Mouse (Mus musculus): ENCODE measurements around the gene Pacsin3. TPM values are rescaled to one million over a fixed set of nuclear protein-coding genes. Genes with fewer than 3 reads are reported as not detected.

Gene Pacsin3
- polyA plus RNA-seq, 1 experiment, result 3.7 TPM

GRCm38 (mm10) chr2:91258054-91258453 is 2.3 kb downstream of the Pacsin3 start:
- DNase-seq (ENCODE audit: low read depth, low spot score), result no peak
- WGBS, result 49% methylated on average over 5 of the region's 5 CpGs

- no peak for DNase-seq (ENCODE audit: low read depth, low spot score)
- WGBS, result 74% methylated on average over 1 of the region's 1 CpGs
Measured at GRCm38 (mm10) chr2:91258830-91259229, 3.1 kb downstream of the Pacsin3 start.

DNA sequence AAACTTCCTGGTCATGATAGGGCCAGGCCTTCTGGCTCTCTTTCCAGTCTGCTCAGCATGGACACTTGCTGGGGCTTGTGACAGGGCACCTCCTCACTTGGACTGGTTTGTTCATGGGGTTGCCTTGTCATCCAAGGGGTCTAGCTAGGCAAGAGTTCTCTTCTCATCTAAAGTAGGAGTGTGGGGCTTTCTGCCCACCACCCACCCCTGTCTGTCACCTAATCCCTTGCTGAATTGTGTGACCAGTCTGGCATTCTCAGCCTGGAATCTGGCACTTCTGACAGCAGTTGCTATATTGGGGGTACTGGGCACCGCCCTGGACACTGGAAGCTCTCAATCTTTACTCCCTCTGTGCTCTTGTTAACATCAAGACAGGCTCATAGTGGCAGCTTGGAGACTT is 3.7 kb downstream of the Pacsin3 start:
- 95% methylated on average over 1 of the region's 1 CpGs for WGBS
- no peak for DNase-seq (ENCODE audit: low read depth, low spot score)

DNA sequence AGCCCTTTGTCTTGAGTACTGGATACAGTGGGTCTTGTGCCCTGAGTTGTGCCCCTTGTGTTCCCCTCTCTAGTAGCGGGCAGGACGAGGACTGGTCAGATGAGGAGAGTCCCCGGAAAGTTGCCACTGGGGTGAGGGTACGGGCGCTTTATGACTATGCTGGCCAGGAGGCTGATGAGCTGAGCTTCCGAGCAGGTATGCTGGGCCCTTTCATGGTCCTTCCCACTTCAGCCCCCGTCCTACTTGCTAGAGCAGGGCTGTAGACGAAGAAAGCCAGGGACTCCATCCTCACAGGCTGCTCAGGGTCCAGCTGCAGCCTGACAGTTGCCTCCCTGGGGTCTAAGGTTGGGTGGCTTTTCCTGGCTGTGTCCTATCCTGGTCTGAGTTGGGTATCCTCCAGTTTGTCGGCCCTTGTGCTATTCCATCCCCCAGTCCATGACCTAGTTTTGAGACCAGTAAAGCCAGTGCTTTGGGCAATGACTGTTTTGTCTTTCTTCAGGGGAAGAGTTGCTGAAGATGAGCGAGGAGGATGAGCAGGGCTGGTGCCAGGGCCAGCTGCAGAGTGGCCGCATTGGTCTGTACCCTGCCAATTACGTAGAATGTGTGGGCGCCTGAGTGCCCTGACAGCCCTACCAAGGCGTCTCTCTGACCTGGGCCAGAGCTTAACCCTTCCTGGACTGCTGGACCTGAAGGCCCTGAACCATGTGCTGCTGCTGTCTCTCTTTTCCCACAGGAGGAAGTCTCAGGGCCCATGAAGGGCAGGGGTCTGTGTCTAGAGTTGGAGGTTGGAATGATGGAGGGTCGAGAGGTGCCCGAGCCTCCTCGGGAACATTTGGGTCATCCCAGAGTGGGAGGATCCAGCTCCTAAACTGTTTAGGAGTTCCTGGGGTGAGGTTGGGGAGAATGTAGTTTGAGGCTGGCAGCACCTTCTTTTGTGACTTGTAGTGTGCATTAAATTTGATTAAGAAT is 8.2 kb downstream of the Pacsin3 start:
- 88% methylated on average over 17 of the region's 17 CpGs for WGBS

GRCm38 (mm10) chr2:91264711-91265681 is 9.2 kb downstream of the Pacsin3 start, which contains the start of gene Arfgap2:
Arfgap2 (plus strand) TSS chr2:91264974.
- DNase-seq (ENCODE audit: low read depth, low spot score), result peak; percentile 90
- WGBS, result under 1% methylated on average over 72 of the region's 72 CpGs

More for the DNA sequence above, 8.2 kb downstream of the Pacsin3 start:
- no peak for DNase-seq (ENCODE audit: low read depth, low spot score)

- WGBS, result 92% methylated on average over 3 of the region's 3 CpGs
- DNase-seq (ENCODE audit: low read depth, low spot score), result no peak
Measured at GRCm38 (mm10) chr2:91268042-91268441, 12.3 kb downstream of the Pacsin3 start.

- no peak for DNase-seq (ENCODE audit: low read depth, low spot score)
- 36% methylated on average over 2 of the region's 2 CpGs for WGBS
Measured at GRCm38 (mm10) chr2:91268706-91269105, 13.0 kb downstream of the Pacsin3 start.

GRCm38 (mm10) chr2:91269687-91270133 is 14.0 kb downstream of the Pacsin3 start:
- WGBS, result 92% methylated on average over 8 of the region's 8 CpGs
- no peak for DNase-seq (ENCODE audit: low read depth, low spot score)

DNA sequence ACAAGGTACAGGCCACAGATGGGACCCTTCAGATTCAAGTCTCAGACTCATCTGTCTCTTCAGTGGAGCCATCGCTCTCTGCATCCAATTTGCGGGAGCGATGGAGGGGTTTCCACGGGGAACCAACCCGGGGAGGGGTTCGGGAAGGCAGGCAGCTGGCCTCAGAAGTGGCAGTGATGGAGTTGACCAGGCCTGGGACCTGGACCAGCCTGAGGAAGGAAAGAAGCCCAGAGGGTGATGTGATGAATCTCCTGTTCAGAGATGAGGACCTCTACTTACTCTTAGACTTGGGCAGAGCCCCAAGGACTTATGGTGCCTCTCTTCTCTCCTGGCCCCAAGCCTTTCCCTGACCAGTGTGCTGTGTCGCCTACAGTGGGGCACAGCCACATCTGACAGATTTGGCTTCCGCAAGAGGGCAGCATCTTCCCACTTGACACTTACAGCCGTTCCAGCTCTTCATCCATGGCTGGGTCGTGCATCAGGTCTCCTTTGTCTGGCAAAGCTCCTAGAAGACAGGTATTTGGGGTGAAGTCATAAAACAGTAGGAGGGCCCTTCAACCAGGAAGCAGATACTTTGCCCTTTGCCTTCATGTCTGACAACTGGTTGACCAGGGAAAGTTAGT is 23.1 kb downstream of the Pacsin3 start:
- DNase-seq (ENCODE audit: low read depth, low spot score), result peak; percentile 62
- WGBS, result 28% methylated on average over 10 of the region's 10 CpGs

- DNase-seq (ENCODE audit: low read depth, low spot score), result no peak
- WGBS, result 12% methylated on average over 2 of the region's 2 CpGs
Measured at GRCm38 (mm10) chr2:91279372-91279755, 23.6 kb downstream of the Pacsin3 start.

- DNase-seq (ENCODE audit: low read depth, low spot score), result peak; percentile 68
- 37% methylated on average over 5 of the region's 5 CpGs for WGBS
Measured at GRCm38 (mm10) chr2:91281366-91281765, 25.6 kb downstream of the Pacsin3 start.

DNA sequence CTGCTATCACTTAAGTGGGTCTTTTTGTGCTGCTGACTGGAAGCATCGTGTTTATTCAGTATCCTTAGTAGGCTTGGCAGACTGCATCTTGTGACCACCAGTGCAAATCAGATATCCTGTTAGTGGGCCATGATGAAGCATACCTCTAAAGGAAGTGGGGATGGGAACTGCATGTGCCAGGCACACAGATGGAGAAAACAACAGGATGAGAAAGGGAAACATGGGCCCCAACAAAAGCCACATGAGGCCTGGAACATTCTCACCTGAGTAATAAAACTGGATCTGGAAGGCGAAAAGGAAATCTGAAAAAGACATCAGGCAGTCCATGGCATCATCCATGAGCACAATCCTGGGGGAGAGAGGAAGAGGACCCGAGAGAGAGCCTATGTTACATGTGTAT is 28.2 kb downstream of the Pacsin3 start:
- WGBS, result 75% methylated on average over 3 of the region's 3 CpGs
- DNase-seq (ENCODE audit: low read depth, low spot score), result no peak

DNA sequence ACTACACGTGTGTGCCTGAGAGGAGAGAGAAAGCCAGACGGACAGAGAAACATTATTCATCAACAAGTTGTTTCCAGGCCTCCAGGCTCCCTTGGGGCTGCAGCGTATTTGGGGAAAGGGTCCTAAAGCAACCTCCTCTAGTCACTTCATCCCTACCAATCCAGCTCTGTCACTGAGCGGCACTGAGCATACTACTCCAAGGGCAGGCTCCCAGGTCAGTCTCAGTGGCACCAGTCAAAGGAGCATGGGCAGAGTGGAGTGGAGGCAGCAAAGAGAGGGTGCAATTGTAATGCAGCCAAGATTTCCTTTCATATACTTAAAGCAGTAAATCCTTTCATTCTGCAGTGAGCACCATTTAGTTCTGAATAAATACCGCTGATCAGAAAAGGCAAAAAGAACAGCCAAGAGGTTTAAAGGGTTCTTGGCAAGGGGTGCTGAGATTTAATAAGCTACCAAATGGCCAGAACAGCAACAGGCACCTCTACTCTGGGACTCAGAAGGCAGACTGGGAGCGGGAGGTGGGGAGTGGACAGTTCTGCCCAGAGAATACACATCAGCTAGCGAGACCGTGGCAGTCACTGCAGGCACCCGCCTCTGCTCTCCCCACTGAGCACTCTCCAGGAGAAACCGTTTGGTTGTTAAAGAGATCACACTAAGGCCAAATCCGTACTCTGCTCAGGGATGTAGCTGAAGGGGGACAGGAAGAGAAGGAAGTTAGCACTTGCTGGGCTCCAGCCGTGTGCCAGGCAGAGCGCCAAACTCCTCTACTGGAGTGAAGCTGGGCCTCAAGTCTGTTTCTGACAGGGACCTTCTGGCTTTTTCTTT is 28.8 kb downstream of the Pacsin3 start:
- WGBS, result 44% methylated on average over 13 of the region's 13 CpGs
- no peak for DNase-seq (ENCODE audit: low read depth, low spot score)

- 12% methylated on average over 7 of the region's 7 CpGs for WGBS
- DNase-seq (ENCODE audit: low read depth, low spot score), result peak; percentile 65
Measured at GRCm38 (mm10) chr2:91285885-91286505, 30.2 kb downstream of the Pacsin3 start.

DNA sequence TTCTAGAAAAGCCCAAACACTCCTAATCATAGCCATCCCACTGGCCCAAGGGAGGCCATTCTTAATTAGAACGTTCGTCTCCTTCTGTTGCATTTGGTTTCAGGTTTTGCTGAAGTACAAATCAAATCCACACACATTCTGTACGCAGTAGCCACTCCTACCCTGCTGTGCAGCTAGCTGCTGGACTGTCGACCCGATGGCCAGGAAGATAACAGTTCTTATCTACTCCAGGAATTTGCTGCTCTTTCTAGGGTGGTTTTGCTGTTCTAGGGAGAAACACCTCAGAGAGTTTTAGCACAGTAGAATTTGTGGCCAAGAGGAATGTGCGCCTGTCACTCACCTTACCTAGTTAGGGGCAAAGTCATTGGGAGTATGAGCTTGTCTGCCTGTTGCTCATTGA is 31.8 kb downstream of the Pacsin3 start:
- 45% methylated on average over 6 of the region's 6 CpGs for WGBS
- no peak for DNase-seq (ENCODE audit: low read depth, low spot score)

DNA sequence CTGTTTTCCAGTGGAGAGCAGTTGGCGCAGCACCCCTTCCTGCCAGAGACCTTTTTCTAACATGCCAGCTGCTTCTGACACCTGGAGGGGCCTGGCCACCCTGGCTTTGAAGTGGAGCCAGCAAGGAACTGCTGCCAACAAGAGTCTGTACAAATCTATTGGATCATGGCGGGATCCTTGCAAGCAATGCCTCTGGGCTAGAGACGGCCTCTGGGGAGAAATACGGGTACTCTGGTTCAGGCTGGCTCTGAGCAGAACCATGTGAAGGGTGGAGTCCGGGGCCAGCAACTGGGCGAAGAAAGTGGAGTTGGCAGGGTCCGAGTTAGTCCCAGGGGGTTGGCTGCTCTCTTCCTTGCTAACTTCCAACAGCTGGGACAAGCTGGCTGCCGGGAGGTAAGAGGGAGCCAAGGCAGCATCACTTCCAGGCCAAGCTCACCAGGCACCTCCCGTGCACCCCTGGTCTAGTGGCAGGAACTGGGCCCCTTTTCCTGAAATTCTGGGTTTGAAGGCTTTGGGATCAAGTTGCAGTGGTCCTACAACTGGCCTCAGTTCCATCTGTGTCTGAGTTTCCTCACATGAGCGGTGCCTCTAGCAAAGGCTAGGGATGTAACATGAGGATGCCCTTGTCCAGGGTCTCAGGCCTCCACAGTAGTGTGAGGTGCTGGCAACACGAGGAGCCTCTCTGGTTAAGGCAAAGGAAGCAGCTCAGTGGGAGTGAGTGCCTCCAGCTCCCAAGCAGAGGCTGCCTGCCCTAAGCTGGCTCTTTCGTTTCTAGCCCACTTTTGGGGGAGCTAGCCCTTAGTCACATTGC is 35.6 kb downstream of the Pacsin3 start:
- DNase-seq (ENCODE audit: low read depth, low spot score), result no peak
- 33% methylated on average over 12 of the region's 12 CpGs for WGBS

DNA sequence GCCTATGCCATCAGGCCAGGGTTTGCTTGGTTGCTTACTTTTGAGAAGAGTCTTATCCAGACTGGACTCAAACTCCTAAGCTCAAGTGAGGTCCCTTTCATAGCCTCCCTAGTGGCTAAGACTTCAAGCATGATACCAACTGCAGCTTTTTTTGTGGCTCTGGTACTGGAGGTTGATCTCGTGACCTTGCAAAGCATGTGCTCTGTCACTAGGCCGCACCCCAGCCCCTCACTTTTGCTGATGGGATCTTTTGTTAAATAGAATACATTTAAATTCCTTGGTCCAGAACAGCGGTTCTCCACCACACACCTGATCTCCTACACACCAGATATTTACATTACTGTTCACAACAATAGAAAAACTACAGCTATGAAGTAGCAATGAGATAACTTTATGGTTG is 38.5 kb downstream of the Pacsin3 start:
- WGBS, result 92% methylated on average over 3 of the region's 3 CpGs
- no peak for DNase-seq (ENCODE audit: low read depth, low spot score)

GRCm38 (mm10) chr2:91295895-91296294 is 40.1 kb downstream of the Pacsin3 start:
- no peak for DNase-seq (ENCODE audit: low read depth, low spot score)
- WGBS, result 92% methylated on average over 5 of the region's 5 CpGs

All from large intestine, adult 2 months (tissue).